Mouse (Mus musculus) naive thymus-derived CD4-positive, alpha-beta T cell, adult 2 months (primary cell): ENCODE data around the gene Olfr646.

Source experiments
- DNase-seq: peaks from one replicate; pipeline ENCODE4 v3.0.0-alpha.2; 2011; ENCODE audit warnings: low read depth

Gene Olfr646

DNA sequence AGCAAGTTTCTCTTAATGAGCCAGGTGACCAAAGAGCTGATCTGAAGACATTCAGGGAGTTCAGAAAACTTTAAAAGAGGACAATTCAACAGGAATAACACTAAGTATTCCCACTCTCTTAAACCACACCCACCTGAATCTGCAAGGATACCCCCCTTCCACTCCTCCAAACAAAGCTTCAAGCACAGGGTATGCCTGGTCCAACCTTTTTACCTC, at the start of gene Olfr646:
Gene Olfr646 (plus strand): TSS at position 117 of the 216 bp plus-strand sequence.
- no peak for DNase-seq

- no peak for DNase-seq
Observed at GRCm38 (mm10) chr7:104059215-104059614, 45.5 kb upstream of the Olfr646 start.

DNA sequence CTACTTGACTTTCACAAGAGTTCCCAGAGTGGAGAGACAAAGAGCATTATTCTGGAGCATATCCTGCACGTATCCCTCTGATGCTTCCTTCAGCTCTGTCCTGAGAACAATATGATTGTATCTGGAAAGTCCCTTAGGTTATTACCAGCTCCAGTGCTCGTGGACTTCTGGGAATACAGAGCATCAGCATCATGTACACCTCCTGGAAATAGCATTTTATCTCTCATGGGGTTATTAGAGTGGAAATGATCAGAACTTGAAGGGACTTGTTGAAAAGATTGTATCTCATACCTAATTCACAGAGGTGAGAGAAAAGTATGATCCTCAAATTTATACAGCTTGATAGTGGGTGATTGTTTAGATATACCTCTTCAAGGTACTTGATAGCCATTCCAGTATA, 43.3 kb upstream of the Olfr646 start, which contains the start of gene 4930516K23Rik:
Gene 4930516K23Rik (minus strand): TSS at position 101 of the 400 bp plus-strand sequence.
- no peak for DNase-seq

DNA sequence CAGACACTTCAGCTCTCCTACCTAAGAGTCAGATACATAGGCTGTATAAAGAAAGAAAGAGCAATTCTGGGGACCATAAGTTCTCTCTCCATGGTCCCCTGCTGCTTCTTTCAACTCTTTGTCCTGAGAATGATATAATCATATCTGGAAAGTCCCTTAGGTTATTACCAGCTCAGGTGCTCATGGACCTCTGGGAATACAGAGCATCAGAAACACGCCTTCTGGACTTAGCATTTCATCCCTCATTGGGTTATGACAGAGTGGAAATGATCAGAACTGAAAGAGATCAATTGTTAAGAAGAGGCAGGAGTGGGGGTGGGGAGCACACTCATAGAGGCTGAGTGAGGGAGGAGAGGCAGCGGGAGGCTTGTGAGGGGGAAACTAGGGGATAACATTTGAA, 32.9 kb upstream of the Olfr646 start, which contains the start of gene Olfr644:
Gene Olfr644 (minus strand): TSS at position 101 of the 400 bp plus-strand sequence.
- DNase-seq = no peak

- DNase-seq = no peak
Observed at GRCm38 (mm10) chr7:104085365-104085764, 19.3 kb upstream of the Olfr646 start, which contains the start of gene Olfr645. Gene Olfr645 (minus strand): TSS chr7:104085465.

- DNase-seq = no peak
Observed at GRCm38 (mm10) chr7:104103913-104104756, 538 bp upstream of the Olfr646 start.

- no peak for DNase-seq
Observed at GRCm38 (mm10) chr7:104129726-104130125, 25.1 kb downstream of the Olfr646 start, which contains the start of gene Ubqln5. Gene Ubqln5 (minus strand): TSS chr7:104129826.

- DNase-seq = no peak
Observed at GRCm38 (mm10) chr7:104137305-104137704, 32.6 kb downstream of the Olfr646 start, which contains the start of gene Olfr643. Gene Olfr643 (minus strand): TSS chr7:104137405.

DNA sequence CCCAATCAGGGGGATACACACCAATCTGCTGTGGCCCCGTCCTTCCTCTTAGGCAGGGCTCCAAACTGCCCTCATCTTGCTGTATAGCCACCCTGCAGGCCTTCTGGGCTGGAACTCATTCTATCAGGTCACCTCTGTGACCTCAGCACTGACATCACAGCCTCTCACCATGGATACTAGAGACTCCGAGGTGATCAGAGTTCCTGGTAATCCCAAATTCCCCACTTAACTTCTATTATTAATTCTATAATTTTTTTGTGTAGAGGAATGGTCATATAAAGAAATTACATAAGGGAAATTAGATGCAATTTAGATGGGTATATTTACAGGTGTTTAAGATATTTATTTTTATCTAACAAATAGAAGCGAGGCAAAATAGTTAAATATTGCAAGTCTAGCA, 38.5 kb downstream of the Olfr646 start, which contains the start of gene Ubqln3:
Gene Ubqln3 (minus strand): TSS at position 101 of the 400 bp plus-strand sequence.
- no peak for DNase-seq

DNA sequence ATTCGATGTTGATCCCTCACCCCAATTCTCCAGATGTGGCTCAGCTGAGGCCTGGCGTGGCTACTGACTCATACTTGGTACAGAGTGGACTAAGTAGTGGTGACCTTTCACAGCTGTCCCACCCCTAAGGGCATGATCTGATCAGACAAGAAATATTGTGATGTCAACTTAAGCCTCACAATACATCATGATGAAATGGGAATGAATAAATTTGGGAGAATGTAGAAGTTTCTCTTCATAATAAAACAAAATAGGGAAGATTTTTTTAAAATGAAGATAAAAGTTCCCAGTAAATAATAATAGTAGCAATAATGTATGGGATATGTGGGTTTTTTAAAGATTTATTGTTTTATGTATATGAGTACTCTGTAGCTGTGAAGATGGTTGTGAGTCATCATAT, 45.8 kb downstream of the Olfr646 start, which contains the start of gene Ubqlnl:
Gene Ubqlnl (minus strand): TSS at position 101 of the 400 bp plus-strand sequence.
- DNase-seq = no peak
